Mouse (Mus musculus) heart, postnatal 36 days (tissue): ENCODE results near the gene Cherp. TPM values are rescaled to one million over a fixed set of nuclear protein-coding genes. Genes with fewer than 3 reads are reported as not detected.

Source experiments
- DNase-seq, 2 experiments: peaks; one replicate each; pipeline ENCODE4 v3.0.0; 2021 to 2022
- intact Hi-C: fragments of 180-260 bp; cut with DNase I; formaldehyde crosslinking; loops from one replicate; pipeline ENCODE4 v1.15.1; 2025
- total RNA-seq, 2 experiments: library from RNA; stranded (reverse); gene quantifications; 2 replicates each; pipeline ENCODE4 v1.2.3; 2021

The Cherp gene
- total RNA-seq, 2 experiments from 2014 or later: 36.4 to 45.2 TPM

- intact Hi-C loops: no loop called here
- DNase-seq: peak; percentile 49 to 53
Observed at GRCm38 (mm10) chr8:72485456-72486199, 10.6 kb upstream of the Cherp start.

DNA sequence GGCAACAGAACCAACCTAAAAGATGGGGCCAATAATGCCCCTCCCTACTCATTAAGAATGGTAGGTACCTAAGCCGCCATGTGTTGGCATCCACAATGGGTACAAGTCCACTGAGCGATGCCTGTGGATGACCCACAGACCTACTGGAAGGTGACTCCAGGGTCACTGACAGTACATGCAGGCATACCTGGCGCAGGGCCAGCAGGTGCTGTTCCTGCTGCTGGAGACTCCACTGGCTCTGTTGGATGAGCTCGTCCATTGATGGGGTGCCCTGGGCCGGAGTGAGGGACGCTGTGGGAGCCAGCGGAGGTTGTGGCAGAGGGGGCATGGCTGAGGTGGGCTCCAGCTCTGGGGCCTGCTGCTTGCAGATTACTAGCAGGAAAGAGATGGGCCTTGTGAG, 4.3 kb downstream of the Cherp start:
- intact Hi-C loops: loop anchor here (5.0 kb wide), 1 partner anchor 228 kb away; the partner anchor contains the start of gene Ap1m1

GRCm38 (mm10) chr8:72469984-72470383, 5.0 kb downstream of the Cherp start:
- DNase-seq: no peak
- intact Hi-C loops: loop anchor here (5.0 kb wide), 1 partner anchor 228 kb away; the partner anchor contains the start of gene Ap1m1

More for the DNA sequence above, 4.3 kb downstream of the Cherp start:
- DNase-seq: no peak

DNA sequence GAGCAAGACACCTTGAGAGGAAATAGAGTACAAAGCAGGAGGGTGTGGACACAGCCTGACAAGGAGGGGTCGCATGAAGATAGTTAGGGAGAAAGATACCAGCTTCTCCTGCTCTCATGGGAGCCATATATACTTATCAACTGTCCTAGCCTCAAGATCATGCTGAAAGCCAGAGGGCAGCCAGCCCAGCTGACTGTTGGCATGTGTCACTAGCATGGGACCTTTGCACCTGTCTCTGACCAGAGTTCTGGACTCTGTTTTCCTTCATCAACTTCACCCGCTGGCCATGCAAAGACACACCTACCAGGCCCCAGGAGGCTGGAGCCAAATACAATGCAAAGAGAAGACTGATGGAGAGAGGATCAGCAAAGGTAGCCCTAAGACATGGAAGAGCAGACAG, 5.8 kb downstream of the Cherp start:
- DNase-seq: no peak
- intact Hi-C loops: no loop called here

GRCm38 (mm10) chr8:72464211-72464610, 10.8 kb downstream of the Cherp start:
- intact Hi-C loops: no loop called here
- no peak for DNase-seq

- intact Hi-C loops: no loop called here
Observed at GRCm38 (mm10) chr8:72459881-72460533, 15.0 kb downstream of the Cherp start.

DNA sequence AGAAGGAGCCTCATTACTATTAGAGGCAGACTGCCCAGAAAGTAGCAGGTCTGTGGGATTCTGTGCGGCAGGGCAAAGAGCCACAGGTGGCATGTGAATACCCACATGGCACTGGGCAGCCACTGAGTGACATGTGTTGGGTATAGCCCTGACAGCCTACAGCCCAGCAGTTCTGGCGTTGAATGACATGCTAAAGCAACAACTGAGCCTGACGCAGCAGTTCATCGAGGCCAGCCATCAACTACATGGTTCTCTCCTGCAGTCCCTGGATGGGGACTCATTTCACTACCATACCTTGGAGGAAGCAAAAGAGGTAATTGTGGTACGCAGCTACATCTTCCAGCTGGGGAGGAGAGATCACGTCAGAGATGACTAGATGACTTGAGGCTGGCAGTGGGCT, 16.6 kb downstream of the Cherp start:
- no peak for DNase-seq
- intact Hi-C loops: no loop called here

More at GRCm38 (mm10) chr8:72459881-72460533, 15.0 kb downstream of the Cherp start:
- DNase-seq: no peak

DNA sequence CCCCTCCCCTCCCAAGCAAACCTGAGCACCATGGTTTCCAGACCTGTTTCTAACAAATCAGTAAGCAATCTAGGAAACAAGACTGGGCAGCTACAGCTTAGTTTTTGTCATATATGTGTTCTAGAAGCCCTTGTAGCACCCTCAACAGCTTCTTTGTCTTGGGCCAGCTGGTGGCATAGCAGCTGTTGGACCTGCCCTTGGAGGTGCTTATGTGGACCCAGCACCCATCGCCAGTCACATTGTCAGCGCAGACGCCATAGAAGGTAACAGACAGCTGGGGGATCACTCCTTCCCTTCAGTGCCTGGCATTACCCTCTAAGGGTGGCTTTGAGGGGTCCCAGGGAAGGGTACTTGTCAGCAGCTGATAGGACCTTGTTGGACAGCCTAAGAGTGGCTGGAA, 17.2 kb downstream of the Cherp start:
- intact Hi-C loops: no loop called here
- DNase-seq: no peak

GRCm38 (mm10) chr8:72455317-72455716, 19.7 kb downstream of the Cherp start:
- no peak for DNase-seq
- intact Hi-C loops: no loop called here

- intact Hi-C loops: no loop called here
- DNase-seq: no peak
Observed at GRCm38 (mm10) chr8:72453904-72454303, 21.1 kb downstream of the Cherp start.

DNA sequence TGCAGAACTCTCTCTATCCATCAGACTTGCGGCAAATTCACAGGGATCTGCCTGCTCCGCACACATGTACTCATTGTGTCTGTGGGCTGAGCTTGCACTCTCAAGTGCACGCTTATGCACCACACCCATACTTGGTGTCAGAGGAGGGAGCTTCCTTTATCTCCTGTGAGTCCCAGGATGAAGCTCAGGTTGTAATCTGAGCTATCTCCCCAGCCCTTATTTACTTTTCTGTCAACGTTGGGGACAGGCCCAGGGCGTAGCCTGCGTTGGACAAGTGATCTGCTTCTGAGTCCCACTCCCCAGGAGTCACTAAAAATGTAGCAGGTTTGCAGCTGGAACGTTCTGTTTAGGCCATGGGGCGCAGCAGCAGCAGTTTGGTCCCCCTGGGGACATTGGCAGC, 23.5 kb downstream of the Cherp start:
- no peak for DNase-seq
- intact Hi-C loops: no loop called here

- DNase-seq: no peak
- intact Hi-C loops: no loop called here
Observed at GRCm38 (mm10) chr8:72445071-72445470, 30.0 kb downstream of the Cherp start.

DNA sequence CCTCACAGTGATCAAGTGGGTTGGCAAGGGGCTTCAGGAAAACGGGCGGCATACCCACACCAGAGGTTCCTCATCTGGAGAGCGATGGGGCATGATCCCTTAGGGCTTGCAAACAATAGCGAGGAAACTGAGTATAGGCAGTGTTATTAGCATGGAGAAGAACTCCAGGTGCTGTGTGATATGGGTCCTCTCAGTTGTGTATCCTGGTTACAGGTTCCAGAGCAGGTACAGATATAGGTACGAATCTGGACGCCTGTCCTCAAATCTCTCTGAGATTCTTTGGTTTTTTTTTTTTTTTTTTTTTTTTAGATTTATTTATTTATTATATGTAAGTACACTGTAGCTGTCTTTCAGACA, 31.1 kb downstream of the Cherp start:
- intact Hi-C loops: no loop called here
- no peak for DNase-seq

DNA sequence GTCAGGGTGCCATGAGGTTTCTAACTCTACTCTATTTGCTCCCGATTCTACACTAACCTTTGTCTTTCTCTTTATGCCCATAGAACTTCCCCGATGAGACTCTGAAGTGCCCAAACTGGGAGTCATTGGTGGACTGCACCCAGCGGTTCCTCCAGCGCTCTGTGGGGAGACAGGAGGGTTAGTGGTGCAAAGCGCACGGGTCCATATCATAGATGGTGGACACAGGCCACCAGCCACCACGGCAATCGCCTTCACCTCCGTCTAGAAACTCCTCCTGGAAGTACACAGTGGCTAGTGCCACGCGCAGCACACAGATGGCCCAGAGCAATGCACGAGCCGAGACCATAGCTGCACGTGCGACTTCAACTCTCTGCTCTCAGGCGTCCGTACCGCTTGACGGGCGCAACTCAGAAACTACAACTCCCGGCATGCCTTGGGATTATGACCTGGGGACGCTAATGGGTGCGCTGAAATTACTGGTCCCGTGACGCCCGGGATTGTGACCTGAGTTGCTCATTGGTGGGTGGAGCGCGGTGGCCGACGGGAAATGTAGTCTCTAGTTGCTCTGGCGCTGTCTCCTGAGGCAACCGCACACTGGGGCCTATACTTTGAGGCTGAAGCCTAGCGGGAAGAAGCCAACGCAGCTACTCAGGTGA, 31.6 kb downstream of the Cherp start, which contains the start of the genes Calr3 and 1700030K09Rik:
TSS of gene Calr3 (minus strand) at position 533 of the 656 bp plus-strand sequence.
TSS of gene 1700030K09Rik (plus strand) at position 543 of the 656 bp plus-strand sequence.
- intact Hi-C loops: no loop called here

DNA sequence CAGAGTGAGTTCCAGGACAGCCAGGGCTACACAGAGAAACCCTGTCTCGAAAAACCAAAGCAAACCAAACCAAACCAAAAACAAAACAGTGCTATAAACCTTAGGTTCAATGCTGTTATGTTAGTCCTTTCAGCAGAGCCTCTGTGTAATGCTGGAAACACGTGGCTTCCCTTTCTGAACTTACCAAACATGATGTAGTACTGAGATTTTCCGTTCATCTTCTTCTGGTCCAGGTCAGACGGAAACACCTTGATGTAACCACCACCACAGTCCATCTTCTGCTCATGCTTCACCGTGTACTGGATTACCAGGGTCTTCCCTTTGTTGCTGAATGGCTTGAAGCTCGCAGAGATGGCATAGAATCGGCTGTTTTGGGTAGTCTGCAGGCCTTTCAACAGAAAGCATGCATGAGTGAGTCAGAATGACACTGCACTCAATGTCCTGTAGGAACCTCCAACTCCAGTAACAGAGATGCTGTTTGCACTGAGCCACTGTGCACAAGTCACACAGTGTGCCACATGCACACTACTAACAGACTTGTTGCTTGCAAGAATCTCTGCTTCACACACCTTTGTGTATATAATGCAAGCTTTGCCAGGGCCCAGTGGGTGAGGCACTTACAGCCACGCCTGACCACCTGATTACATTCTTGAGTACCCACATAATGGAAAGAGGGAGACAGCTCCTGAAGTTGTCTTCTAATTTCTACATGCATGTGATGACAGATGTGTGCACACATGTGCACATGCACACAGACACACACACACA, 36.6 kb downstream of the Cherp start:
- intact Hi-C loops: loop anchor here (2.0 kb wide), 1 partner anchor 16 kb away; no protein-coding TSS in a partner anchor

More for the DNA sequence above, 31.6 kb downstream of the Cherp start, which contains the start of the genes Calr3 and 1700030K09Rik:
- DNase-seq: peak; percentile 95 to 97

GRCm38 (mm10) chr8:72434952-72435351, 40.1 kb downstream of the Cherp start:
- DNase-seq: peak; percentile 73 to 75
- intact Hi-C loops: no loop called here

More for the DNA sequence above, 36.6 kb downstream of the Cherp start:
- no peak for DNase-seq

DNA sequence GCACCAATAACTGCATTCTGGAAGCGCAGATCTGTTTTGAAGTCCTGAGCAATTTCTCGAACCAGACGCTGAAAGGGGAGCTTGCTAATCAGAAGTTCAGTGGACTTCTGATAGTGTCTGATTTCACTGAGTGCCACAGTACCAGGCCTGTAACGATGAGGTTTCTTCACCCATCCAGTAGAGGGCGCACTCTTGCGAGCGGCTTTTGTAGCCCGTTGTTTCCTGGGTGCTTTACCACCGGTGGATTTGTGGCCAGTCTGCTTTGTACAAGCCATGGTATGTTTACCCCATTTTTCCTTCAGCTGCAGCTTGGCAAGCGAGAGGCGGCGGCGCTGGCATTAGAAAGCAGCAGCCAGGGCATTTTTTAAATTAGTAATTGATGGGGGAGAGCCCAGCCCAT, 45.4 kb downstream of the Cherp start:
- intact Hi-C loops: no loop called here
- DNase-seq: peak in 1 of 2 experiments; percentile 28

- intact Hi-C loops: loop anchor here (2.0 to 5.0 kb wide), 3 partner anchors 16 to 124 kb away; partner anchors contain the start of genes Med26 and Slc35e1
- no peak for DNase-seq
Observed at GRCm38 (mm10) chr8:72422926-72423325, 52.1 kb downstream of the Cherp start.

DNA sequence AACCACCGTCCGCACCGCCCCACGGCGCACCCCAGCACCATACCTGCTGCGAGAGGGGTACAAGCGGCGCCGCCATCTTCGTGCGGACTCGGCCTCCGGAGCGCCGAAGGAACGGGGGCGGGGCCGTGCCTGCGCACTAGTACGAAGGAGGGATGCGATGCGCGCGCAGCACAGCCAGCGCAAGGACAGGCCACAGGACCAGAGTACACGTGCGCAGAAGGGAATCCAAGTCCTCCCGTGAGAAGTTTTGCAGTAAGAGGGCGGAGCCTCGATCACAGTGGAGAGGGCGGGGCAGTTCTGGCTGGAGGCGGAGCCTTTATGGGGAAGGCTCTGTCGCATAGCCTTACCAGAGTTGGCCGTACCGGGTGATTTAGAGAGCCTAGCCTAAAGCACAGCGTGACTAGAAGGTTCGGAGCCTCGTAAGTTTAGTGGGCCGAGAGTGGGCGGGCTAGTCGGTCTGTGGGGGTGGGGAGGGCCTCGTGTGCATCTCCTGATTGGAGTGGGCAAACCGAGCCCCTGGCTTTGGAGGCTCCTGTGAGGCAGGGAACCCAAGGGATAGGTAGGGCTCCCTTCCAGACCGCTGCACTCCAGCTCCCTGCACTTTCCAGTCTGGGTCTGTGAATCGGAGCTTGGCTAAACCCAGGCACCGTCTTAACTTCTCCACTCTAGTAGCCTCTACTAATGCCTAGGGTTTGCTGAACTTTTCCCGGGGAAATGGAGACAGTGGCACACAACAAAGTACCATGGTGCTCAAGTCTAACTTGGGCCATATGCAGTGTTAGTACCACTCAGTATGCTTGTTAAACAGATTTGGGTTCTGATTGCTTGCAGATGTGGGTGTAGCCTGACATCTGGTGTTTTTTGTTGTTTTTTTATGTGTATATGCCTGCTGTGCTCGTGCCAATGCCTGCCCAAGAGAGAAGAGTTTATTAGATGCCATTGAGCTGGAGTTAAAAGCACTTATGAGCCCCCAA, 53.4 kb downstream of the Cherp start, which contains the start of gene Eps15l1:
TSS of gene Eps15l1 (minus strand) at position 99 of the 974 bp plus-strand sequence.
- DNase-seq: peak; percentile 98 to 99
- intact Hi-C loops: loop anchor here (2.0 to 5.0 kb wide), 3 partner anchors 17 to 126 kb away; partner anchors contain the start of genes Med26 and Slc35e1
